Mouse (Mus musculus) spleen, postnatal 4 days (tissue): ENCODE measurements around the gene Cer1.

Experiments
- DNase-seq, 2 experiments: peaks; one replicate each; pipeline ENCODE4 v3.0.0; 2022; ENCODE audit warnings: low spot score in 2 of 2

Gene Cer1

GRCm38 (mm10) chr4:82884636-82885534, at the start of gene Cer1:
Gene Cer1, minus strand, starts transcription at chr4:82885148.
- no peak for DNase-seq

- DNase-seq, result no peak
Observed at GRCm38 (mm10) chr4:82934308-82934707, 49.4 kb upstream of the Cer1 start.

DNA sequence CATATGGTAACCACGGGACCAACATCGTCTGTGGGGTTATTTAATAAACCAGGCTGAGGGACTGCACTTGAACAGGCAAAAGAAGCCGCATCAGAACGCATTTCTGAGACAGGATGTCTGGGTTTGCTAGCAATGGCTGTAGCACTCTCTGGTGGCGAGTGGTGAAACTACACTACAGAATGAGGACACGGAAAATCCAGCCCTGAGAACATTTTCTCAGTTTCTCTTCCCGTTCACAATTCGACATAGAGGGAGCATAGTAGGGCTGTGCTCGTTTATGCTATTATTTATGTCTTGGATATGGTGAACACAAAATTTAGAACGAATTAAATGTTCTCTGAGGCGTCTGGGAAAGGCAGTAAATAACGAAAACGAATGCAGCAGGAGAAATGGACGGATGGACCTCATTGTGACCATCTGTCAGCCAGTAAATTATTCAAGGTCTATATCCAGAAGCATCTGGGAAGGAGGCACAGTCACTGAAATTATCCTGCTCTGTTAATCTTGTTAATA, 48.8 kb upstream of the Cer1 start:
- DNase-seq, result peak; percentile 22 to 66

DNA sequence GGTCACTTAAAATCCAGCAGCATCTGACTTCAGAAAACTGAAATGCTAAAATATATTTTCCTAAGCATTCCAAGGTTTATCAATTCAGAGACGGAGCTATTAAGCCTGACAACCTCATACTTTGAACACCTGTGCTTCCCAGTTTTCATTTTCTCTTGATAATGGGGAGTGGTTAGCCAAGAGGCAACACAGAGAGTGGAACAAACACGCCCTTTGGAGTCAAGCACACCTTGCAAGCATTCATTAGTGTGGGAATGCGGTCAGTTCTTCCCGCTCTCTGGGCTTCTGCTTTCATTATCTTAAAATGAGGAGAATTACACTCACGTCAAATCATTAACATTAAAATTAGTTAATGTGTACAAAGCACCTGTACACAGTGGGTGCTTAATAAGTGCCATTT, 45.1 kb upstream of the Cer1 start:
- no peak for DNase-seq

DNA sequence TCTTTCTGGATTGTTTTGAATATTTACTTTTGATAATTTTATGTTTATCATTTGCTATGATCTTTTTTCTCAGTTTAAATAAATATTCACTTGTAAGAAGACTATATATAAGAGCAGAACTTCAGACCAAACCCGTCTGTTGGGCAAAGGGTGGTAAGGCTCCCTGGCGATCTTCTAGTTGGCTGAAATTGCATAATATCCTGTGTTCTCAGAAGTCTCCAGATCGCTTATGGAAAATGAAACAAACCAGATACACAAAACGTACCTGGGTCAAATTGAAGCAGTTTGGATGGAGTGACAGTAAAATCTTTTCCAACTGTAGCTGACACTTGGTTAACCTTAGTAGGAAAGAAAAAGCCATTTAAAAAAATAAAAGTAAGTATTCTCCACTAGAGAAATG, 37.0 kb upstream of the Cer1 start:
- no peak for DNase-seq

- DNase-seq, result no peak
Observed at GRCm38 (mm10) chr4:82918625-82919024, 33.7 kb upstream of the Cer1 start.

- no peak for DNase-seq
Observed at GRCm38 (mm10) chr4:82916678-82917050, 31.7 kb upstream of the Cer1 start.

GRCm38 (mm10) chr4:82916003-82916677, 31.2 kb upstream of the Cer1 start:
- DNase-seq, result no peak

- no peak for DNase-seq
Observed at GRCm38 (mm10) chr4:82915576-82915975, 30.6 kb upstream of the Cer1 start.

DNA sequence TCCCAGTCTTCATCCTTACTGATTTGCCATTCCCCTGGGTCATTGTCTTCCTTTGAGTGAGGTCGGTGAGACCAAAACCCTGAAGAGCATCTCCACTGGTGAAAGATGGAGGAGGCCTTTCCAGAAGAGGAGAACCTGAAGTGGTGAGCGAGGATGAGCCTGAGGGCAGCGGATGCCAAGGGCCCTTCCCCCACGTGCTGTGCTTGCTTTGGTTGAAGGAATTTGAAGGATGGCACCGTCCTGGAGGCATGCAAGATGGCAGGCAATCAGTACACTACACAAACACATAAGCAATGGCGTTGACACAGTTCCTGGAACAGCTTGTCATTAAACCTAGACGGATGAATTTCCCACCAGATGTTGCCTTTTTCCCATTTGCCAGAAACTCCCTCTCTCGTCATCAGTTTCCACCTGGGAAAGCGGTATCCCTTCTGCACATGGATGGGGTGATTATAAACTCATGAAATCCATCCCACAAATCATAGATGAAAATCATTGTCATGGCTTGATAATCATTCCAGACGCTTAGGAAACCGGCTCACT, 29.7 kb upstream of the Cer1 start:
- DNase-seq, result no peak

DNA sequence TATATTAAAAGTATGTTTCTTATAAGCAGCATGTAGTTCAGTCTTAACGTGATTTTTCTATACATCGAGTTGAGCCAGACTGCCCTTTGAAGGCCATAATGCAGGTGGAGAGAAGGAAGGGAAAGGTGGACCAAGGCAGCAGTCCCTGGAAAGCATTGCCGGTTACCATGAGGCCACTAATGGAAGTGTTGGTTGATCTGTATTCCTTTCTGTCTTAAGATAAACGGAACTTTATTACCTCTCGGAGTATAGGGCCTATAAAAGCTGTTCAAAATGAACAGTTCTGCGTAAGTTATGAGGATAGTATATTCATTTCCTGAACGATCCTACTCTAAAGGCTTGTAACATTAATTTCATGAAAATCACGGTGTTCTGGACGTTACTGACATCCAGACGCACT, 10.3 kb upstream of the Cer1 start:
- no peak for DNase-seq

DNA sequence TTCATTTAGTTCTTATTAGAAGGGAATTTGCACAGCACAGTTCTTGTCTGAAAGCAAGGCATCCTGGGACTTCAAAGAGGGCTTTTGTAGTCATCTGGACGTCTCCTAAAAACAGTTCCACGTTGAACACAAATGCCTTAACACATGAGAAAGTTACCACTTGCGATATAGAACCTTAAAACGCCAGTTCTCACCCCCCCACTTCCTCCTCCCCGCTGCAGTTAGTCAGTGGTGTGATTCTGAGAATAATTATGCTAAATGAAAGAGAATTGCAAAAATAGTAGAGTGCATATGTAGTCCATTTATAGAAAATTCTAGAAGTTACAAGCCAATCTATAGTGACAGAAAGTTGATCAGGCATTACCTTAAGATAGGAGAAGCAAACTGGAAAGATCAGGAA, 7.3 kb upstream of the Cer1 start:
- no peak for DNase-seq

DNA sequence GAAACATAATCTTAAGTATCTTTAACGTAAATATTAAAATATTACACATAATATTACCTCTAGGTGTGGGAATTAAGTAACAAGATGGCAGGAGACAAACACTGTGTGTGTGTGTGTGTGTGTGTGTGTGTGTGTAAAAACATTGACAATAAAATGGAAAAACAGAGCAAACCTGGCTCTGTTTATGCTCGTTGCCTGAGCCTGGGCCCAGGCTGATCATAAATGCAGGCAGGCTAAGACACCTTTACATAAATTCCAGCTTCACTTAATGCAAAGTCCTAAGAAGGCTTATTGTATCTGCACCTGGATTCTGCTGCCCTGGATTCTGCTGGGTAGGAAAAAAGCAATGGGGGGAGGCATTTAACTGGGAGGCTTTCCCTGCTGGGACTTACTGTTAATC, 6.6 kb upstream of the Cer1 start:
- no peak for DNase-seq

- no peak for DNase-seq
Observed at GRCm38 (mm10) chr4:82891049-82891448, 6.1 kb upstream of the Cer1 start.

DNA sequence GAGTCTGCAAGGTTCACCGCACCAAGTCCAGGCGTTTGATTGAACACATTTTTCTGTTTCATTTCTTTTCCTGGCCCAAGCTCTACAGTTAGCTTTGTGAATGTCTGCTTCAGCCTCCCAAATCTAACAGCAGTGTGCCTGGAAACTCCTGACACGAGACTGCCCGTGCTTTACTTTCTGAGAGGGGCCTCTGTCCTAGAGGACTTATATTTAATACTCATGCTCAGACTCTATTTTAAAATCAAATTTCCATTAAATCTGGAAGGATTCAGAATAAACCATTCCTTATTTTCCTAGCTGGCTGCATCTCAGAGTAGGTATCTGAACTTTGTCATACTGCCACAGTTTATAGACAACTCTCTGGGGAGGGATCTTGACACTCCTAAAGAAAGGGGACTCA, 5.6 kb upstream of the Cer1 start:
- no peak for DNase-seq

DNA sequence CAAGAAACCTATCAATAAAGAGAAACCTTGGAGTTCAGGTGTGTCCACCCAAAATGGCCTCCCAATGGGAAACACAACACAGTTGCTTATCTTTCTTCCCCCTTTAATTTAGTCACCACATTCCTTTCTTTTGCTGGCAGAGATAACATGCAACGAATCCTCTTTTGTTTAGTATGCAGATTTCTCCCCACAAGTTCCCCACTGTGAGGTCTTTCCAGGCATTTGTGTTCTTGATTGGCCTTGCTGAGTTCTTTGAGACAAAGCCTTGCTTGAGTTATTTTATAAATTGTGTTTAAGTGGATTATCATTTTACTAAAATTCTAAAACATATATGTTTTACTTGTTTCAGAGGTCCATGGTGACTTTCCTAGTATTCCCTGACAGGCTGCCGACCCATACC, 1.2 kb upstream of the Cer1 start:
- no peak for DNase-seq

DNA sequence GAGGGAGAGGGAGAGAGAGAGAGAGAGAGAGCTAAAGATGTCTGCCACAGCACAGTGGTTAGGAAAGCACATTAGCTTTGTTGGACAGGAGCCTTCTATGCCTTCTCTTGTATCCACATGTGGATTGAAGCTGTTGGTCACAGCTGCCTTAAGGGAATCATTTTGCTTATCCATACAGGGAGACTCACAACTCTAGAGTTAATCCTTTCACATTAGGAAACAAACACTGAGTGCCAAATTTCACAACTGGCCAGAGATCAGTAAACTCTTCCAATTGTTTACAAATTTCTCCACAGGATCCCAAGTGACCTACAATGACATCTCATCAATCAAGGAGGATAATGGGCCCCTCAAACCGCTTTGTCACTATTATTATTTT, 576 bp upstream of the Cer1 start:
- DNase-seq, result no peak

GRCm38 (mm10) chr4:82882500-82882899, 2.4 kb downstream of the Cer1 start:
- no peak for DNase-seq

DNA sequence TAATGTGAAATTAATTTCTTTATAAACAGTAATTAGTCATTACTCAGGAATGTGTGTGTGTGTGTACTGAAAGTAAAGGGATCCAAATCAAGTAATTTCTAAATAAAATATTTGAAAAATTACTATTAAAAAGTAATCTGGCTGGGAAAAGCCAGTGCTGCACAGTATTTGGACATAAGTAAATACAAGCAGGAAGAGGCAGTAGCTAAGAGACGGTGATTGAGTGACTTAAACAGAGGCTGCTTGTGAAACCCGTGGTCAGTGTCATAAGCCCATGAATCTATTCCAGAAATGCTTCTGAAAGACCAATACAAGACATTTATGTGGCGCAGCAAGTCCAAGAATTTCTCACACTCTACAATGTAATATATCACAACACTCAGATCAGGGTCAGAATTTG, 3.6 kb downstream of the Cer1 start:
- DNase-seq, result no peak

DNA sequence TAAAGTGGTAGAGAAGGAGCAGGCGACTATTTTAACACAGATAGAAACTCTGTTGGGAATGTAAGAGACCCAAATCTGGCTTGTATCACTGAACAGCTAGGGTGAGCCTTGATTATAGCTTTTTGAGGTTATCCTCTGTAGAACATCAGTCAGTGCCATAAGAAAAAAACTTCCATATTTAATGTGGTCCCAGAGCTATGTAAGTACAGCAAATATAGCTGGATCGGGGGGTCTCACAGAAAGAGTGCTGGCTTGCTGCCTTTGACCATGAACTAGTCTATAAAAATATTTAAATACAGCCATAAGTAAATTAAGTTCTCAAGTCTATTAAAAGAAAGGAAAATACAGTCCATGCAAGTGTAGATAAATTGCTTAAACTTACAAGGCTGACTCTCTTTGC, 4.7 kb downstream of the Cer1 start:
- no peak for DNase-seq

- DNase-seq, result no peak
Observed at GRCm38 (mm10) chr4:82879152-82879551, 5.8 kb downstream of the Cer1 start.

DNA sequence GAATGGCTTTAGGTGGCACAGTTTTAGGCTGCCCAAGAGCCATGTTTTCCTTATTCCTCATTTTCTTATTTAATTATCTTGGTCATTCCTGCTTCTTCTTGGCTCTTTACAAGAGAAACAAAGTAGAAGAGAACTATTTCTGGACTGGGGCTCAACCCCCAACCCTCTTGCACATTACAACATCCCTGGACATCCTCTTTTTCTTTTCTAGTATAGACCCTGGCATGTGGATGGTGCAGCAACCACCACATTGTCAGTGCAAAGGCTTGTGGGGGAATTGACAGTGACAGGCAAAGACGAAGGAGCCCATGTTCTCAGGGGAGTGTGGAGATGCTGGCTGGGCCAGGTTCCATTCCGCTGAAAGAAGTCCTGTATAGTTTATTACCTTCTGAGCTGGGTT, 8.3 kb downstream of the Cer1 start:
- no peak for DNase-seq

GRCm38 (mm10) chr4:82875532-82875931, 9.4 kb downstream of the Cer1 start:
- DNase-seq, result no peak
